Mouse (Mus musculus) olfactory bulb, adult 2 months (tissue): ENCODE measurements around the gene Slc9b2.

ENCODE experiments used
- CTCF ChIP-seq: fragments of 200-500 bp; IDR thresholded peaks from 2 replicates; pipeline ENCODE4 v1.5.1; 2012; ENCODE audit warnings: low read depth, mild to moderate bottlenecking, low read length, moderate library complexity; ENCODE audit not compliant: insufficient read depth
- POLR2A ChIP-seq: fragments of 200-500 bp; IDR thresholded peaks from 2 replicates; pipeline ENCODE4 v1.6.1; 2012; ENCODE audit warnings: mild to moderate bottlenecking, low read depth, low read length, moderate library complexity; ENCODE audit not compliant: insufficient read depth

DNA sequence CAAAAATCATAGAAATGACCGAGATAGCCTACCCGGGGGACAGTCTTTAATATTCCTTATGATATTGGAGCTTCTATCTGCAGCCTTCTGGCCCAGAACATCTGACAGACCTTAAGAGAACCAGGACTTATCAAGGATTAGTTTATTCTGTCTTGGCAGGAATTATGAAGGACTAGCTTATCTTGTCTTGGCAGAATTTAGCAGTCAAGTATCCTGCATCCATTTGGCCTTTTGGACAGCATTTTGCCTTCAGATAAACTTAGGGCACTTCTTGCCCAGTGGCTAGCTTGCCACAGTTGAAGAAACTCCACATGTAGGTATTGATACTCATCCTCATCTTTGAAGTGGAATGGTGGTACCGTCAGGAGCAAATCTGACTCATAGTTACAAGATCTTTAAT lies 44.4 kb downstream of the Slc9b2 start:
- TF ChIP-seq POLR2A (no peak), CTCF (no peak)
